Mouse (Mus musculus) lung, embryonic 14.5 days (tissue): ENCODE measurements around the gene Zc3hc1. TPM values are rescaled to one million over a fixed set of nuclear protein-coding genes. Genes with fewer than 3 reads are reported as not detected.

Experiments used
- ATAC-seq: fragments of 200-750 bp; cut with Nextera tagmentation; 2 replicates; pipeline ENCODE4 v1.8.0; 2017; ENCODE audit warnings: mild to moderate bottlenecking, moderate TSS enrichment, moderate library complexity; ENCODE audit not compliant: insufficient read depth
- DNase-seq: peaks from one replicate; pipeline ENCODE4 v3.0.0-alpha.2; 2015
- H3K27ac ChIP-seq: fragments of 300-500 bp; sonication (generic); 2 replicates; pipeline ENCODE4 v1.5.1; 2014; ENCODE audit warnings: low read depth, mild to moderate bottlenecking, moderate library complexity
- H3K27me3 ChIP-seq: fragments of 300-500 bp; sonication (generic); 2 replicates; pipeline ENCODE4 v1.6.1; 2014; ENCODE audit warnings: low read length, control low read depth; ENCODE audit not compliant: insufficient read depth
- H3K36me3 ChIP-seq: fragments of 300-500 bp; sonication (generic); 2 replicates; pipeline ENCODE4 v1.6.1; 2014; ENCODE audit warnings: control low read depth; ENCODE audit not compliant: insufficient read depth
- H3K4me1 ChIP-seq: fragments of 300-500 bp; sonication (generic); 2 replicates; pipeline ENCODE4 v1.6.1; 2014; ENCODE audit warnings: antibody characterized with exemption, control low read depth; ENCODE audit not compliant: insufficient read depth
- H3K4me2 ChIP-seq: fragments of 300-500 bp; sonication (generic); 2 replicates; pipeline ENCODE4 v1.6.1; 2014; ENCODE audit warnings: mild to moderate bottlenecking
- H3K4me3 ChIP-seq: fragments of 300-500 bp; sonication (generic); 2 replicates; pipeline ENCODE4 v1.5.1; 2014; ENCODE audit warnings: low read depth, low read length
- H3K9ac ChIP-seq: fragments of 300-500 bp; sonication (generic); 2 replicates; pipeline ENCODE4 v1.6.1; 2014
- H3K9me3 ChIP-seq: fragments of 300-500 bp; sonication (generic); 2 replicates; pipeline ENCODE4 v1.6.1; 2016; ENCODE audit warnings: low read depth, low read length, control low read depth
- CTCF ChIP-seq: IDR thresholded peaks from 2 replicates; pipeline ENCODE4 v1.5.1; 2016; ENCODE audit warnings: antibody characterized with exemption, low read depth
- WGBS: fragments of 180-500 bp; shearing (Covaris S2); extraction: QIAGEN DNeasy Blood & Tissue Kit; methylation state at CpG from one replicate; pipeline ENCODE4 v1.1.7; 2014; 5-methylcytosine and 5-hydroxymethylcytosine counted together
- polyA plus RNA-seq: library from polyadenylated mRNA; unstranded; fragments of >200 nt; fragmentation: Nextera tagmentation; extraction: Ambion mirVana; gene quantifications from 2 replicates; pipeline ENCODE4 v1.2.1, GENCODE M21; 2014

The Zc3hc1 gene
- polyA plus RNA-seq, 1 experiment from 2014 or later, result 66.9 TPM

GRCm38 (mm10) chr6:30346737-30347136 is 44.1 kb downstream of the Zc3hc1 start:
- WGBS, result 60% methylated on average over 6 of the region's 6 CpGs
- no peak overlapping the region for H3K27ac ChIP-seq
- ATAC-seq (no peak), DNase-seq (no peak)
- no peaks in the 10 kb centered on the region for H3K27me3 ChIP-seq
- H3K9me3 ChIP-seq, result no peaks in the 10 kb centered on the region
- H3K9ac ChIP-seq, result no peak overlapping the region
- no peak overlapping the region for H3K4me3 ChIP-seq
- H3K36me3 ChIP-seq, result no peaks in the 10 kb centered on the region
- TF ChIP-seq CTCF, result no peak
- no peak overlapping the region for H3K4me2 ChIP-seq
- H3K4me1 ChIP-seq, result no peaks in the 10 kb centered on the region

- Histone ChIP-seq H3K36me3 (no peaks in the 10 kb centered on the region), H3K4me3 (no peak overlapping the region), H3K4me2 (no peak overlapping the region), H3K27ac (no peak overlapping the region), H3K4me1 (no peaks in the 10 kb centered on the region), H3K27me3 (no peaks in the 10 kb centered on the region), H3K9ac (no peak overlapping the region), H3K9me3 (no peaks in the 10 kb centered on the region)
- WGBS, result 68% methylated on average over 6 of the region's 6 CpGs
- DNase-seq (no peak), ATAC-seq (no peak)
- TF ChIP-seq CTCF, result no peak
These were observed 46.8 kb downstream of the Zc3hc1 start for GRCm38 (mm10) chr6:30344032-30344431.

- no peak overlapping the region for H3K27ac ChIP-seq
- no peaks in the 10 kb centered on the region for H3K9me3 ChIP-seq
- no peaks in the 10 kb centered on the region for H3K27me3 ChIP-seq
- TF ChIP-seq CTCF, result no peak
- H3K4me3 ChIP-seq, result no peak overlapping the region
- H3K9ac ChIP-seq, result no peak overlapping the region
- no peak overlapping the region for H3K4me2 ChIP-seq
- ATAC-seq (no peak), DNase-seq (no peak)
- 70% methylated on average over 4 of the region's 4 CpGs for WGBS
- no peaks in the 10 kb centered on the region for H3K36me3 ChIP-seq
- no peaks in the 10 kb centered on the region for H3K4me1 ChIP-seq
These were observed 50.5 kb downstream of the Zc3hc1 start for GRCm38 (mm10) chr6:30340231-30340873.

GRCm38 (mm10) chr6:30336912-30337311 is 53.9 kb downstream of the Zc3hc1 start:
- H3K9me3 ChIP-seq, result no peaks in the 10 kb centered on the region
- DNase-seq, result peak; percentile 93
- ATAC-seq, result peak; percentile 87
- H3K27ac ChIP-seq, result peak overlapping the region; percentile 39; the same call in 1 of the 2 replicates
- no peaks in the 10 kb centered on the region for H3K4me1 ChIP-seq
- peak; percentile 22; the same call in 1 of the 2 replicates for TF ChIP-seq CTCF
- peak overlapping the region; percentile 24; the same call in 1 of the 2 replicates for H3K4me2 ChIP-seq
- no peak overlapping the region for H3K4me3 ChIP-seq
- no peaks in the 10 kb centered on the region for H3K27me3 ChIP-seq
- no peak overlapping the region for H3K9ac ChIP-seq
- 5% methylated on average over 5 of the region's 5 CpGs for WGBS
- H3K36me3 ChIP-seq, result no peaks in the 10 kb centered on the region

GRCm38 (mm10) chr6:30332262-30332661 is 58.6 kb downstream of the Zc3hc1 start:
- H3K4me1 ChIP-seq, result no peaks in the 10 kb centered on the region
- no peaks in the 10 kb centered on the region for H3K9me3 ChIP-seq
- ATAC-seq (no peak), DNase-seq (peak; percentile 50)
- H3K4me3 ChIP-seq, result no peak overlapping the region
- H3K27me3 ChIP-seq, result no peaks in the 10 kb centered on the region
- no peak overlapping the region for H3K9ac ChIP-seq
- H3K36me3 ChIP-seq, result no peaks in the 10 kb centered on the region
- no peak for TF ChIP-seq CTCF
- WGBS, result 44% methylated on average over 4 of the region's 4 CpGs
- no peak overlapping the region for H3K4me2 ChIP-seq
- H3K27ac ChIP-seq, result peak overlapping the region; percentile 44; the same call in 1 of the 2 replicates

- no peaks in the 10 kb centered on the region for H3K27me3 ChIP-seq
- no peaks in the 10 kb centered on the region for H3K4me1 ChIP-seq
- WGBS, result 59% methylated on average over 5 of the region's 5 CpGs
- H3K9me3 ChIP-seq, result no peaks in the 10 kb centered on the region
- DNase-seq (no peak), ATAC-seq (no peak)
- no peak overlapping the region for H3K4me3 ChIP-seq
- H3K36me3 ChIP-seq, result no peaks in the 10 kb centered on the region
- no peak overlapping the region for H3K9ac ChIP-seq
- H3K4me2 ChIP-seq, result no peak overlapping the region
- H3K27ac ChIP-seq, result no peak overlapping the region
- TF ChIP-seq CTCF, result no peak
These were observed 60.1 kb downstream of the Zc3hc1 start for GRCm38 (mm10) chr6:30330706-30331105.

GRCm38 (mm10) chr6:30325932-30326501 is 64.8 kb downstream of the Zc3hc1 start:
- no peaks in the 10 kb centered on the region for H3K9me3 ChIP-seq
- H3K4me1 ChIP-seq, result no peaks in the 10 kb centered on the region
- no peak for TF ChIP-seq CTCF
- H3K27ac ChIP-seq, result peak overlapping the region; percentile 52; the same call in 1 of the 2 replicates
- DNase-seq, result peak; percentile 38
- no peak overlapping the region for H3K4me2 ChIP-seq
- H3K9ac ChIP-seq, result no peak overlapping the region
- no peak overlapping the region for H3K4me3 ChIP-seq
- WGBS, result 41% methylated on average over 4 of the region's 4 CpGs
- H3K36me3 ChIP-seq, result no peaks in the 10 kb centered on the region
- no peak for ATAC-seq
- no peaks in the 10 kb centered on the region for H3K27me3 ChIP-seq
